In the genomic region with DNA sequence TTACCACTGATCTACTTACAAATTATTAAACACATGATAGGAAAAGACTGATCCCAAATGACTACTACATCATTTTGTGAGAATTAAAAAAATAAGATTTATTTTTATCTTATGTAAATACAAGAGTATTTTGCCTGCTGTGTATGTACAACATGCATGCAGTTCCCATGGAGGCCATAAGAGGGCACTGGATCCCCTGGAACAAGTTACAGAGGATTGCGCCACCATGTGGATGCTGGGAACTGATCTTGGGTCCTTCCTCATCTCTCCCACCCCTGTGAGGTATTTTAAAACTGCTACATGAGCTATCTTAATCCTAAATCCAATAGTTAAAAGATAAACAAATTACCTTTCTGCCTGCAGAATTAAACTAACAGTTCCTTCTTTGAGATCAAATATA, we compare ENCODE assay signal across 10 mouse cellular contexts.
DNase-seq lines count a peak whose midpoint lies in the region; ATAC-seq and TF ChIP-seq lines count a peak whose summit lies in the region.
"Had no signal": no experiment of that assay in that cellular context is flagged by ENCODE, and none has a peak within 500 bp of the region (broad histone marks: within the 10 kb centered on the region; RNA-seq: fewer than 3 reads in every experiment).

No protein-coding gene starts in this region.

- ATAC-seq in CD4-positive, CD25-positive, alpha-beta regulatory T cell, adult 4 months = no peak
- no peak for ATAC-seq in liver, embryonic 11.5 days (replicated peaks; ENCODE audit: low FRiP score)

- TF ChIP-seq CTCF in liver, adult 2 months (IDR thresholded peaks at IDR 0.05; ENCODE audit: low read depth, low read length) = peak; percentile 13; the same call in 1 of the 2 replicates
- TF ChIP-seq CTCF in testis, adult 2 months (IDR thresholded peaks at IDR 0.05; ENCODE audit: control insufficient read depth, insufficient read depth, insufficient replicate concordance, low read depth, low read length) = peak; percentile 45; the same call in 1 of the 2 replicates

- peak; percentile 76 for DNase-seq in CD4-positive, CD25-positive, alpha-beta regulatory T cell, adult 2 months (ENCODE audit: low read depth, low spot score)
- DNase-seq in liver, adult 2 months (ENCODE audit: extremely low read depth, low read depth, low spot score) = no peak
- DNase-seq in liver, embryonic 11.5 days (ENCODE audit: low spot score) = no peak
- peak; percentile 30 for DNase-seq in c-Kit-positive CD71-positive TER-119-negative erythroid progenitor cells, embryonic 14.5 days (ENCODE audit: low read depth)
- DNase-seq in adrenal gland, adult 18-20 months (ENCODE audit: low spot score in 2 of 2) = no peak
- DNase-seq in urinary bladder, postnatal 36 days (ENCODE audit: low spot score in 2 of 2) = no peak
- DNase-seq: kidney, adult 18-20 months had no signal

- H3K4me2 ChIP-seq in liver, embryonic 11.5 days = no peak overlapping the region

- WGBS in liver, adult 2 months = 97% methylated on average over 1 of the region's 1 CpGs
- WGBS in liver, embryonic 11.5 days = 84% methylated on average over 1 of the region's 1 CpGs

- peaks cover 6% of the 10 kb centered on the region; the same call in 1 of the 2 replicates for H3K36me3 ChIP-seq in liver, adult 2 months (ENCODE audit: control insufficient read depth, insufficient read depth, low read length)
- H3K36me3 ChIP-seq in liver, embryonic 11.5 days (ENCODE audit: control insufficient read depth, insufficient read depth, low read length) = peaks cover 2% of the 10 kb centered on the region; the same call in 1 of the 2 replicates
- H3K36me3 ChIP-seq in testis, adult 2 months (ENCODE audit: control insufficient read depth, insufficient read depth, low read length) = no peaks in the 10 kb centered on the region; the same call in 1 of the 2 replicates

- no peaks in the 10 kb centered on the region for H3K79me2 ChIP-seq in liver, adult 2 months (ENCODE audit: control insufficient read depth, insufficient read depth, low read length)

- H3K4me1 ChIP-seq in liver, adult 2 months (ENCODE audit: control insufficient read depth, insufficient read depth, low read length) = no peaks in the 10 kb centered on the region
- H3K4me1 ChIP-seq in liver, embryonic 11.5 days (replicated peaks; ENCODE audit: control insufficient read depth, insufficient read depth, low read length) = no peaks in the 10 kb centered on the region
- H3K4me1 ChIP-seq in testis, adult 2 months (ENCODE audit: control insufficient read depth, insufficient read depth, low read length) = no peaks in the 10 kb centered on the region

- no peak overlapping the region for H3K4me3 ChIP-seq in liver, adult 2 months (ENCODE audit: insufficient read depth, low read depth, low read length)
- no peak overlapping the region for H3K4me3 ChIP-seq in liver, embryonic 11.5 days (ENCODE audit: low read depth, low read length)
- H3K4me3 ChIP-seq in testis, adult 2 months (ENCODE audit: control insufficient read depth, low read depth, low read length) = no peak overlapping the region
- H3K4me3 ChIP-seq: erythroblast, embryonic 14.5 days had no signal

- no peaks in the 10 kb centered on the region for H3K27me3 ChIP-seq in liver, adult 2 months (ENCODE audit: control insufficient read depth, insufficient read depth, low read length)
- no peaks in the 10 kb centered on the region for H3K27me3 ChIP-seq in liver, embryonic 11.5 days (replicated peaks; ENCODE audit: control insufficient read depth, insufficient read depth, low read length)
- H3K27me3 ChIP-seq in testis, adult 2 months (ENCODE audit: control insufficient read depth, insufficient read depth, low read length) = no peaks in the 10 kb centered on the region

- H3K9ac ChIP-seq in liver, adult 2 months (ENCODE audit: low read depth, low read length) = no peak overlapping the region
- H3K9ac ChIP-seq in liver, embryonic 11.5 days (ENCODE audit: low read depth, low read length) = no peak overlapping the region

- H3K27ac ChIP-seq in liver, adult 2 months (replicated peaks; ENCODE audit: insufficient read depth, low read depth, low read length) = no peak overlapping the region
- no peak overlapping the region for H3K27ac ChIP-seq in liver, embryonic 11.5 days (ENCODE audit: low read depth, low read length)
- H3K27ac ChIP-seq in testis, adult 2 months (ENCODE audit: control insufficient read depth, insufficient read depth, low read depth, low read length) = no peak overlapping the region

- no peaks in the 10 kb centered on the region for H3K9me3 ChIP-seq in liver, embryonic 11.5 days (ENCODE audit: control insufficient read depth, low read length)

- TF ChIP-seq POLR2A in liver, adult 2 months (IDR thresholded peaks at IDR 0.05; ENCODE audit: extremely low read depth, insufficient read depth, low read length) = no peak
- TF ChIP-seq POLR2A in testis, adult 2 months (IDR thresholded peaks at IDR 0.05; ENCODE audit: control insufficient read depth, low read depth, low read length) = no peak

Comparison
In these comparisons a context has a peak if more than half of its experiments do, and no peak if none do; other contexts are left out.
1. DNase-seq: peak in CD4-positive, CD25-positive, alpha-beta regulatory T cell, adult 2 months (single experiment) and c-Kit-positive CD71-positive TER-119-negative erythroid progenitor cells, embryonic 14.5 days (single experiment); none in liver, adult 2 months (single experiment), liver, embryonic 11.5 days (single experiment), adrenal gland, adult 18-20 months (0 of 2) and urinary bladder, postnatal 36 days (0 of 2).